Mouse (Mus musculus) ES-E14 (cell line): ENCODE measurements around the gene 0610037L13Rik. TPM values are rescaled to one million over a fixed set of nuclear protein-coding genes. Genes with fewer than 3 reads are reported as not detected.

Experiments used
- DNase-seq: peaks from one replicate; pipeline ENCODE4 v3.0.0-alpha.2; 2013; ENCODE audit warnings: low read depth, low spot score
- H3K27ac ChIP-seq: 2 replicates; pipeline ENCODE4 v1.5.1; 2012; ENCODE audit warnings: low read depth, mild to moderate bottlenecking, low read length, moderate library complexity, mixed read lengths; ENCODE audit not compliant: poor library complexity, insufficient read depth, severe bottlenecking
- H3K36me3 ChIP-seq: 2 replicates; pipeline ENCODE4 v1.6.1; 2012; ENCODE audit warnings: mild to moderate bottlenecking, low read length, moderate library complexity, mixed read lengths; ENCODE audit not compliant: control insufficient read depth, poor library complexity, insufficient read depth, severe bottlenecking
- H3K4me1 ChIP-seq, 2 experiments: fragments of 150-350 bp in 1 of 2; sonication (generic) in 1 of 2; 2 replicates each; pipeline ENCODE4 v1.6.1; 2012; ENCODE audit warnings: low read length in 2 of 2, mild to moderate bottlenecking in 1 of 2, mixed read lengths in 1 of 2; ENCODE audit not compliant: control insufficient read depth in 2 of 2, insufficient read depth in 2 of 2, poor library complexity in 1 of 2
- H3K4me3 ChIP-seq, 2 experiments: fragments of 150-350 bp in 1 of 2; sonication (generic) in 1 of 2; 2 replicates each; pipeline ENCODE4 v1.5.1; 2012; ENCODE audit warnings: low read length in 2 of 2, low read depth in 1 of 2, mild to moderate bottlenecking in 1 of 2, mixed read lengths in 1 of 2; ENCODE audit not compliant: insufficient read depth in 1 of 2, poor library complexity in 1 of 2, severe bottlenecking in 1 of 2
- H3K9ac ChIP-seq: 2 replicates; pipeline ENCODE4 v1.6.1; 2012; ENCODE audit warnings: low read depth, mild to moderate bottlenecking, low read length, mixed read lengths; ENCODE audit not compliant: poor library complexity, insufficient read depth, severe bottlenecking
- H3K9me3 ChIP-seq: fragments of 150-350 bp; sonication (generic); 2 replicates; pipeline ENCODE4 v1.6.1; 2012; ENCODE audit warnings: low read depth, mild to moderate bottlenecking, low read length; ENCODE audit not compliant: control insufficient read depth, insufficient read depth
- CHD2 ChIP-seq: IDR thresholded peaks from 2 replicates; pipeline ENCODE4 v1.6.1; 2014; ENCODE audit warnings: mild to moderate bottlenecking, low read depth, low read length, inconsistent platforms
- HCFC1 ChIP-seq: IDR thresholded peaks from 2 replicates; pipeline ENCODE4 v1.6.1; 2012; ENCODE audit warnings: low read length, inconsistent platforms, borderline replicate concordance; ENCODE audit not compliant: insufficient read depth
- MAFK ChIP-seq: IDR thresholded peaks from 2 replicates; pipeline ENCODE4 v1.6.1; 2014; ENCODE audit warnings: mild to moderate bottlenecking, low read depth, low read length, inconsistent platforms; ENCODE audit not compliant: insufficient read depth
- ZC3H11A ChIP-seq: IDR thresholded peaks from 2 replicates; pipeline ENCODE4 v1.6.1; 2012; ENCODE audit warnings: low read depth, mild to moderate bottlenecking, inconsistent platforms, low read length, borderline replicate concordance
- ZNF384 ChIP-seq: IDR thresholded peaks from 2 replicates; pipeline ENCODE4 v1.6.1; 2012; ENCODE audit warnings: low read depth, low read length, inconsistent platforms
- in situ Hi-C, 2 experiments: fragments of 600-800 bp; cut with MboI; formaldehyde crosslinking; loops; one replicate each; pipeline ENCODE4 v1.15.1; 2025; ENCODE audit warnings: low sequenced_read_pairs in 2 of 2, inconsistent platforms in 1 of 2; ENCODE audit not compliant: unreplicated experiment in 2 of 2
- total RNA-seq: library from RNA; depleted of rRNA; stranded (reverse); fragments of 300-350 nt; gene quantifications from 2 replicates; pipeline ENCODE4 v1.2.3, GENCODE M21; 2012

Gene 0610037L13Rik
- total RNA-seq, 1 experiment, result 59.2 TPM

DNA sequence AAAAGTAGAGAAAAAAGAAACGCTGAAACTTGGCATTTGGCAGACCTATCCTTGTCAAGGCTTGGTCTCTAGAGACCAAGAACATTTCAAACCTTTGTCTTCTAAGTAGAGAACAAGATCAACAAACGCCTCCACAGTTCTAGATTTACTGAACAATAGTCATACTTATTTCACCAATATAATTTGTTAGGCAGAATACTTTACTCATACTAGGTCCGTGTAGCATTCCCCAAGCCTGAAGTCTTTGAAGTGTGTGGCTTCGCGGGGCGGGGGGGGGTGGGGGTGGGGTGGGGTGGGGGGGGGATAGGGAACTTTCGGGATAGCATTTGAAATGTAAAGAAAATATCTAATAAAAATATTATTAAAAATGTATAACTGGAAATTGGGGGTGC, 34.2 kb downstream of the 0610037L13Rik start:
- H3K4me3 ChIP-seq, result peak overlapping the region in 1 of 2 experiments; percentile 92; a peak in 2 of 4 replicates

DNA sequence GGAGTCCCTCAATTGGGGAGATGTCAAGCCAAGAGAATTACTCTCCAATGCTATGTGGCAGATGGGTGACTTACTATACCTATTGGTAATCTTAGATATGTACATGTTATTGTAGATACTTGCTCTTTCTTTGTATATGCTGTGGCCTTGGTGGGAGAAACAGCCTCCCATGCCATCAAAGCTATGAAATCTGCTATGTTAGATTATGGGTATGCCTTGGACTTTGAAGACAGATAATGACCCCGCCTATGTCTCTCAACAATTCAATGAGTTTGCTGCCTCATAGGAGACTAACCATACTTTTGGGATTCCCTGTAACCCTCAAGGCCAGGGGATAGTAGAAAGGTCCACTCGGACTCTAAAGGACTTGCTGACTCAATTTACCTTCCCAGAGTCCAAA, 38.7 kb downstream of the 0610037L13Rik start:
- Histone ChIP-seq H3K9me3 (no peaks in the 10 kb centered on the region), H3K36me3 (no peaks in the 10 kb centered on the region), H3K9ac (no peak overlapping the region), H3K27ac (no peak overlapping the region), H3K4me1 (no peaks in the 10 kb centered on the region), H3K4me3 (no peak overlapping the region)
- no peak for DNase-seq
- in situ Hi-C loops, result no loop called here
- TF ChIP-seq MAFK (no peak), ZNF384 (no peak), CHD2 (no peak), ZC3H11A (no peak), HCFC1 (no peak)

More for the DNA sequence above, 34.2 kb downstream of the 0610037L13Rik start:
- Histone ChIP-seq H3K4me1 (no peaks in the 10 kb centered on the region), H3K9me3 (no peaks in the 10 kb centered on the region), H3K27ac (no peak overlapping the region), H3K9ac (no peak overlapping the region), H3K36me3 (no peaks in the 10 kb centered on the region)
- DNase-seq, result no peak
- TF ChIP-seq ZC3H11A (no peak), ZNF384 (no peak), HCFC1 (no peak), MAFK (no peak), CHD2 (no peak)
- in situ Hi-C loops, result no loop called here

DNA sequence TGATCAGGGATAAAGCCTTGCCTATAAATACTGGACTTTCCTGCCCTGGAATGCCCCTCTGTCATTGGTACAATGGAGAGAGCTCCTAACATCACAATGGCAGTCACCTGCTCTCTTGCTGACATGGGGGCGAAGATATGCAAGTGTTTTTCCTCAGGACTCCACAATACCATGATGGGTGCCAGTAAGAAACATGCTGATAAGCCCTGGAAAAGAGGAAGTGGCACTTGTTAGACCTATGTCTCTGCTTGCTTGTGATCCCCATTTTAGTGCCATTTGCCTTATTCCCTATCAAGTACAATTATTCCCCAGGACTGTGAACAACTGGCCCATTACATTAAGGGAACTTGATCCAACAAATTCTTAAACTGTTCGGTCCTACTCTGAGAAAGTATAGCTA, 39.1 kb downstream of the 0610037L13Rik start:
- Histone ChIP-seq H3K27ac (no peak overlapping the region), H3K9ac (no peak overlapping the region), H3K4me3 (no peak overlapping the region), H3K9me3 (no peaks in the 10 kb centered on the region), H3K4me1 (no peaks in the 10 kb centered on the region), H3K36me3 (no peaks in the 10 kb centered on the region)
- DNase-seq, result no peak
- TF ChIP-seq ZNF384, result no peak
- no peak for TF ChIP-seq CHD2
- TF ChIP-seq MAFK, result no peak
- no peak for TF ChIP-seq ZC3H11A
- no peak for TF ChIP-seq HCFC1
- in situ Hi-C loops, result no loop called here

DNA sequence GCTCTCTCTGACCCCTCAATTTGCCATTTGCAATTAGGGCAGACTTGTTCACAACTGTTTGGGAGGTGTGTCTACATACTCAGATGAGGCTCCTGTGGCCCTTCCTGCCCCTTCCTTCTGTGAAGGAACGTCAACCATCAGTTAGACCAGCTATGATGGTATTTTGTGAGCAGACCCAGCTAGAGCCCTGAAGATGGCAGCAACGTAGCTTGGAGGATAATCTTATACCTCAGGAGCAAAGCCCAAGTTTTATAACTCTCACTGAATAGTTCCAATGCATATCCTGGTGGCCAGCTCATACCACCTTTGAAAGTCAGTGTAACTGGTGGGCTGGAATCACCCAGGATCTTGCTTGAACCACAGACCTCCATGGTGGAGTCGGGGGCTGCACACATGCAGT, 41.8 kb downstream of the 0610037L13Rik start:
- in situ Hi-C loops, result no loop called here
- H3K9ac ChIP-seq, result no peak overlapping the region
- H3K27ac ChIP-seq, result no peak overlapping the region
- H3K36me3 ChIP-seq, result no peaks in the 10 kb centered on the region
- H3K4me1 ChIP-seq, result no peaks in the 10 kb centered on the region
- H3K4me3 ChIP-seq, result no peak overlapping the region
- TF ChIP-seq ZC3H11A, result no peak
- no peak for TF ChIP-seq CHD2
- TF ChIP-seq ZNF384, result no peak
- no peaks in the 10 kb centered on the region for H3K9me3 ChIP-seq
- DNase-seq, result no peak

DNA sequence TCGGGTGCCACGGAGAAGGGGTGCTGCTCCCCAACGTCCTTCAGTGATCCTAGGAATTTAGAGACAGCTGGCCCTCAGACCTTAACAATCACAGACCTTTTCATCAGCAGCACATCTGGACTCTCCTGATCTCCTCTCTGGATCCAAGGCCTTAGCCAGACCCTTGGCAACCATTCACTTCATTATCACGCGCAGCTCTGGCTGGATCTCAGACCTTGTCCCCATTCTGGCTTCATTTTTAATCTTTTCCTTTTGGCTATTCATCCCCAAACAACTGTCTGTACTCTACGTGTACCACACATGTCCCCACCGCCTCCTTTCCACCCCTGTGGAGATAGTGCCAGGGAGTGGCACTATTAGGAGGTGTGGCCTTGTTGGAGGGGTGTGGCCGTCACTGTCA, 43.6 kb downstream of the 0610037L13Rik start:
- no peak overlapping the region for H3K27ac ChIP-seq
- in situ Hi-C loops, result no loop called here
- H3K4me1 ChIP-seq, result no peaks in the 10 kb centered on the region
- no peaks in the 10 kb centered on the region for H3K36me3 ChIP-seq
- DNase-seq, result no peak
- TF ChIP-seq ZNF384 (no peak), HCFC1 (no peak), MAFK (no peak), ZC3H11A (no peak)
- no peaks in the 10 kb centered on the region for H3K9me3 ChIP-seq
- H3K4me3 ChIP-seq, result no peak overlapping the region
- H3K9ac ChIP-seq, result no peak overlapping the region
